Mouse (Mus musculus) myocyte (in vitro differentiated cells): ENCODE data around the gene Tmem56.

Experiments used
- E2F4 ChIP-seq: IDR thresholded peaks from one replicate; pipeline ENCODE4 v1.6.1; 2011; ENCODE audit warnings: mild to moderate bottlenecking, control low read depth, moderate library complexity; ENCODE audit not compliant: insufficient read depth
- MAX ChIP-seq: IDR thresholded peaks from one replicate; pipeline ENCODE4 v1.6.1; 2011; ENCODE audit warnings: low read depth, mild to moderate bottlenecking, control low read depth
- MYOD1 ChIP-seq, 3 experiments: IDR thresholded peaks; one replicate each; pipeline ENCODE4 v1.6.1; 2011; ENCODE audit warnings: control low read depth in 2 of 3, low read depth in 2 of 3, mild to moderate bottlenecking in 2 of 3, moderate library complexity in 1 of 3; ENCODE audit not compliant: insufficient read length in 2 of 3, control insufficient read depth in 1 of 3
- POLR2A ChIP-seq: IDR thresholded peaks from one replicate; pipeline ENCODE4 v1.6.1; 2011; ENCODE audit warnings: low read depth, mild to moderate bottlenecking, control low read depth, moderate library complexity; ENCODE audit not compliant: insufficient read length
- POLR2AphosphoS2 ChIP-seq: IDR thresholded peaks from one replicate; pipeline ENCODE4 v1.6.1; 2011; ENCODE audit warnings: low read depth, control low read depth; ENCODE audit not compliant: insufficient read length
- SRF ChIP-seq: IDR thresholded peaks from one replicate; pipeline ENCODE4 v1.6.1; 2011; ENCODE audit warnings: low read depth; ENCODE audit not compliant: control insufficient read depth, insufficient read length
- TCF12 ChIP-seq: IDR thresholded peaks from one replicate; pipeline ENCODE4 v1.6.1; 2011; ENCODE audit warnings: mild to moderate bottlenecking, control low read depth; ENCODE audit not compliant: poor library complexity, insufficient read depth, severe bottlenecking
- TCF3 ChIP-seq: IDR thresholded peaks from one replicate; pipeline ENCODE4 v1.6.1; 2011; ENCODE audit warnings: low read depth, control low read depth; ENCODE audit not compliant: insufficient read length
- USF1 ChIP-seq: IDR thresholded peaks from one replicate; pipeline ENCODE4 v1.6.1; 2011; ENCODE audit warnings: low read depth, mild to moderate bottlenecking, control low read depth, moderate library complexity

- TF ChIP-seq MAX = no peak
- TF ChIP-seq POLR2AphosphoS2 = no peak
- TF ChIP-seq POLR2A = no peak
- TF ChIP-seq TCF3 = no peak
- no peak for TF ChIP-seq TCF12
- TF ChIP-seq USF1 = no peak
- TF ChIP-seq E2F4 = no peak
- TF ChIP-seq MYOD1 (IDR thresholded peaks at IDR 0.05; ENCODE audit: control insufficient read depth in 1 of 3, insufficient read length in 2 of 3, low read depth in 2 of 3) = no peak
- TF ChIP-seq SRF = no peak
Observed at GRCm38 (mm10) chr3:121157546-121158330, 125.2 kb downstream of the Tmem56 start.
